Mouse (Mus musculus) G1E-ER4 (cell line): ENCODE measurements around the gene Gtf3c2. TPM values are rescaled to one million over a fixed set of nuclear protein-coding genes. Genes with fewer than 3 reads are reported as not detected.

ENCODE experiments used
- GATA1 ChIP-seq: IDR thresholded peaks from one replicate; pipeline ENCODE4 v1.8.0; 2012; ENCODE audit warnings: low read length, inconsistent platforms
- polyA plus RNA-seq: library from polyadenylated mRNA; stranded (reverse); fragments of >175 nt; gene quantifications from 2 replicates; pipeline ENCODE4 v1.2.3, GENCODE M21; 2012

The Gtf3c2 gene
- polyA plus RNA-seq, 1 experiment = 68.0 TPM

- no peak for TF ChIP-seq GATA1
Observed at GRCm38 (mm10) chr5:31123481-31123880, 56.5 kb downstream of the Gtf3c2 start.

GRCm38 (mm10) chr5:31121111-31121510 lies 58.8 kb downstream of the Gtf3c2 start:
- no peak for TF ChIP-seq GATA1

GRCm38 (mm10) chr5:31116912-31117311 lies 63.0 kb downstream of the Gtf3c2 start:
- TF ChIP-seq GATA1 = no peak

- TF ChIP-seq GATA1 = no peak
Observed at GRCm38 (mm10) chr5:31116354-31116753, 63.6 kb downstream of the Gtf3c2 start, which contains the start of gene Trim54. Gene Trim54, plus strand, starts transcription at chr5:31116712.

GRCm38 (mm10) chr5:31110781-31111180 lies 69.2 kb downstream of the Gtf3c2 start:
- TF ChIP-seq GATA1 = no peak

- TF ChIP-seq GATA1 = no peak
Observed at GRCm38 (mm10) chr5:31108000-31108490, 71.9 kb downstream of the Gtf3c2 start, which contains the start of gene Slc30a3. Gene Slc30a3, minus strand, starts transcription at chr5:31108237.

Other genes starting within 250 kb of the Gtf3c2 start
- not detected in 2 replicates for gene Cgref1, start 234.6 kb downstream of the Gtf3c2 start, polyA plus RNA-seq
- 52.8 and 78.2 TPM in 2 replicates for gene Preb, start 219.8 kb downstream of the Gtf3c2 start, polyA plus RNA-seq
- gene Tcf23, start 211.5 kb downstream of the Gtf3c2 start, polyA plus RNA-seq = not detected in 2 replicates
- gene Atraid, start 131.8 kb downstream of the Gtf3c2 start, polyA plus RNA-seq = 15.6 and 22.3 TPM in 2 replicates
- gene Slc5a6, start 131.2 kb downstream of the Gtf3c2 start, polyA plus RNA-seq = 5.7 and 15.3 TPM in 2 replicates
- gene Cad, start 125.4 kb downstream of the Gtf3c2 start, polyA plus RNA-seq = 640 and 661 TPM in 2 replicates
- gene Dnajc5g, start 73.9 kb downstream of the Gtf3c2 start, polyA plus RNA-seq = not detected in 2 replicates
- gene Slc30a3, start 71.9 kb downstream of the Gtf3c2 start, polyA plus RNA-seq = not detected in 2 replicates
- not detected in 2 replicates for gene Trim54, start 63.4 kb downstream of the Gtf3c2 start, polyA plus RNA-seq
- not detected in 2 replicates for gene Ucn, start 41.3 kb downstream of the Gtf3c2 start, polyA plus RNA-seq
- 25.8 and 30.0 TPM in 2 replicates for gene Mpv17, start 25.9 kb downstream of the Gtf3c2 start, polyA plus RNA-seq
- 0.95 and 12.6 TPM in 2 replicates for gene Gm29609, start 233 bp downstream of the Gtf3c2 start, polyA plus RNA-seq
- gene Snx17, start 13.1 kb upstream of the Gtf3c2 start, polyA plus RNA-seq = 48.5 and 68.0 TPM in 2 replicates
- gene Eif2b4, start 13.3 kb upstream of the Gtf3c2 start, polyA plus RNA-seq = 235 and 311 TPM in 2 replicates
- gene Zfp513, start 22.2 kb upstream of the Gtf3c2 start, polyA plus RNA-seq = 24.4 and 32.0 TPM in 2 replicates
- gene Ppm1g, start 40.5 kb upstream of the Gtf3c2 start, polyA plus RNA-seq = 408 and 497 TPM in 2 replicates
- 14.4 and 18.7 TPM in 2 replicates for gene Nrbp1, start 60.7 kb upstream of the Gtf3c2 start, polyA plus RNA-seq
- 0.16 and 0.54 TPM in 2 replicates for gene Gm9970, start 61.1 kb upstream of the Gtf3c2 start, polyA plus RNA-seq
- 8.9 and 12.1 TPM in 2 replicates for gene Krtcap3, start 71.5 kb upstream of the Gtf3c2 start, polyA plus RNA-seq
- 24.8 and 33.1 TPM in 2 replicates for gene Ift172, start 111.0 kb upstream of the Gtf3c2 start, polyA plus RNA-seq
- not detected in 2 replicates for gene Fndc4, start 115.9 kb upstream of the Gtf3c2 start, polyA plus RNA-seq
- 0.03 and 0.08 TPM in 2 replicates for gene Gckr, start 117.3 kb upstream of the Gtf3c2 start, polyA plus RNA-seq